Mouse (Mus musculus) myocyte (in vitro differentiated cells): Measurements from ENCODE around the gene Prex1.

Source experiments
- CEBPB ChIP-seq: IDR thresholded peaks from 2 replicates; pipeline ENCODE4 v1.6.1; 2011; ENCODE audit warnings: mild to moderate bottlenecking, moderate library complexity; ENCODE audit not compliant: poor library complexity, insufficient read depth, severe bottlenecking
- E2F4 ChIP-seq: IDR thresholded peaks from one replicate; pipeline ENCODE4 v1.6.1; 2011; ENCODE audit warnings: mild to moderate bottlenecking, control low read depth, moderate library complexity; ENCODE audit not compliant: insufficient read depth
- MAX ChIP-seq: IDR thresholded peaks from one replicate; pipeline ENCODE4 v1.6.1; 2011; ENCODE audit warnings: low read depth, mild to moderate bottlenecking, control low read depth
- MYOD1 ChIP-seq, 3 experiments: IDR thresholded peaks; one replicate each; pipeline ENCODE4 v1.6.1; 2011; ENCODE audit warnings: control low read depth in 2 of 3, low read depth in 2 of 3, mild to moderate bottlenecking in 2 of 3, moderate library complexity in 1 of 3; ENCODE audit not compliant: insufficient read length in 2 of 3, control insufficient read depth in 1 of 3
- MYOG ChIP-seq, 3 experiments: IDR thresholded peaks; one replicate each; pipeline ENCODE4 v1.6.1; 2011; ENCODE audit warnings: control low read depth in 2 of 3, low read depth in 2 of 3, mild to moderate bottlenecking in 2 of 3; ENCODE audit not compliant: insufficient read length in 2 of 3, control insufficient read depth in 1 of 3, insufficient read depth in 1 of 3
- POLR2A ChIP-seq: IDR thresholded peaks from one replicate; pipeline ENCODE4 v1.6.1; 2011; ENCODE audit warnings: low read depth, mild to moderate bottlenecking, control low read depth, moderate library complexity; ENCODE audit not compliant: insufficient read length
- POLR2AphosphoS2 ChIP-seq: IDR thresholded peaks from one replicate; pipeline ENCODE4 v1.6.1; 2011; ENCODE audit warnings: low read depth, control low read depth; ENCODE audit not compliant: insufficient read length
- TCF12 ChIP-seq: IDR thresholded peaks from one replicate; pipeline ENCODE4 v1.6.1; 2011; ENCODE audit warnings: mild to moderate bottlenecking, control low read depth; ENCODE audit not compliant: poor library complexity, insufficient read depth, severe bottlenecking
- USF1 ChIP-seq: IDR thresholded peaks from one replicate; pipeline ENCODE4 v1.6.1; 2011; ENCODE audit warnings: low read depth, mild to moderate bottlenecking, control low read depth, moderate library complexity

GRCm38 (mm10) chr2:166743504-166743903 lies 29.9 kb upstream of the Prex1 start:
- TF ChIP-seq MAX, result no peak
- no peak for TF ChIP-seq POLR2A
- TF ChIP-seq POLR2AphosphoS2, result no peak
- no peak for TF ChIP-seq CEBPB
- TF ChIP-seq USF1, result no peak
- TF ChIP-seq E2F4, result no peak
- TF ChIP-seq MYOD1 (IDR thresholded peaks at IDR 0.05; ENCODE audit: control insufficient read depth in 1 of 3, insufficient read length in 2 of 3, low read depth in 2 of 3), result no peak
- no peak for TF ChIP-seq TCF12
- TF ChIP-seq MYOG (IDR thresholded peaks at IDR 0.05; ENCODE audit: control insufficient read depth in 1 of 3, insufficient read depth in 1 of 3, insufficient read length in 2 of 3, low read depth in 2 of 3), result no peak
